Mouse (Mus musculus) urinary bladder, adult 18-20 months (tissue): ENCODE measurements around the gene Scamp4.
"Not testable (repeated sequence)": the region's sequence is repeated elsewhere in the genome, so short reads cannot be mapped to it uniquely, and the experiment has no call there.

Experiments used
- DNase-seq, 2 experiments: peaks; one replicate each; pipeline ENCODE4 v3.0.0; 2022; ENCODE audit warnings: low spot score in 2 of 2, mixed read lengths in 2 of 2

The Scamp4 gene

DNA sequence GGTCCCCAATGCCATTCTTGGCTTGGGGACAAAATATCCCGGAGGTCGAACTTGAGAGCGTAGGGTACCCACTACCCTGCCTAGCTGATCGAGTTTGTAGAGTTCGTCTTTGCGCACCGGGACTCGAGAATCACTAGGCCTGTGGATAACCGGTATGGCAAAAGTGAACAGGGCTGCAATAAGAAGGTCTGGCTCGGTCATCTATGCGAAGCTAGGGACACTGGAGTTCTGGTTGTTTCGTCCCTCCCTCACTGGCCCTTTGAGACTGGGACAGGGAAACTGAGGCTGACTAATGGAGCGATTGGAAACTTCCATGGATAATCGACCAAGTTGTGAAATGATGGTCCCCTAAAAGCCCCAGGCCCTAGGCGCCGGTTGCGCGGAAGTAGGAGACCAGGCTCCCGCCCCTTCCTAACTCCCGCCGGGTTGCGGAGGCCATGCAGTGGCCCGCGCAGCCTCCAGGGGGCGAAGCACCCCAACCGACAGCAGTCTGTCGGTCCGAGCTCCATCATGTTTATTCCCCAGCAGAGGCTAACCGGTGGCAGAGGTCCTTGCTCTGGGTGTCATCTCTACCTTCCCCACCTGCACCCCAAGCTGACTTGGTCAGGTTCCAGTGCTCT is 24.4 kb upstream of the Scamp4 start:
- peak; percentile 71 to 78 for DNase-seq

DNA sequence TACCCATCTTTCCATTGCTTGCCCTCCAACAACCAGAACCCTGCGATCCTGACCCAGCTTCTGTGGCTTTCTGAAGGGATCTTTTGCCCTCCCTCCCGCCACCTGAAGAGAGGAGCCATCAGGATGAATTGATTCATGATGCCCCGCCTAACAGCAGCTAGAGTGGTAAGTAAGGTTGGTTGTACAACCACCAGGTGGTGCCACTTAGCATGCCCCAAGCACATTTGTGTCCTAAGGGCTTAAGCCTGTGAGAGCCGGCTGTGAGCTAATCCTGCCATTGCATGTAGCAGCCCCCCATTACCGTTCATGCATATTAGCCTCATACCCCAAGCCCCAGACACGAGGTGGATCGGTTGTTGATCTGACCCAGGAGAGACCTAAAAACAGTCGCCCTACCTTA is 23.8 kb upstream of the Scamp4 start:
- no peak for DNase-seq

DNA sequence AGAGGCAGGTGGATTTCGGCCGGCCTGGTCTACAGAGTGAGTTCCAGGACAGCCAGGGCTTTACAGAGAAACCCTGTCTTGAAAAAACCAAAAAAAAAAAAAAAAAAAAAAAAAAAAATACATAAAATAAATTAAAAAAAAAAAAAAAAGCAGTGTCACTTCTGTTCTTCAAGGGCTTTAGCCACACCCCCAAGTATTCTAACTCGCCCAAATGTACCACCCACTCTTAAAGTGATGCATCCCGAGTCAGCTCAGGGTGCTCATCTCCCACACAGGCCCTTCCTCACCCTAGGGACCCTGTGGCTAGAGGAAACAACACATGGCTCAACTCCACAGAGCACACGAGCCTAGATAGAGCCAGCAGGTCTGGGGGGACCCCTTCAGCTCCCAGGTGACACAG is 19.6 kb upstream of the Scamp4 start:
- DNase-seq: no peak

DNA sequence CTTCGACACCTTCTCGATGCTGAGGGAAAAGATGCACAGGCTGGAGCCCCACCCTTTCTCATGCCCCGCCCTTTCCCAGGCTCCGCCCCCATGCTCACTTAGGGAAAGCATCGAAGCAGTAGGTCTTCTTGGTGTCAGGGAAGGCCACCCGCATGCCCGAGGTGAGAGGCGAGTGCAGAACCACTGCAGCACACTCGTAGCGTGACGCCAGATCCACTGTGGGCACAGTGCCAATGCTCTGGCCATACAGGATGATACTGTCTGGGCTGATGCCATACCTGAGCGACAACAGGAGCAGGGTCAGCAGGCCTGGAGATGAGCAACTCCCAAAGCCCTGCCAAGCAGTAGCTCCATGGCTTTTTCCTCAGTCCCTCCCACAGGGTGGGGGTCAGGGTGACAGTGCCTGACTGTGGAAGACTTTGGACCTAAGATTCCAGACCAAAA is 18.6 kb upstream of the Scamp4 start:
- DNase-seq: no peak

DNA sequence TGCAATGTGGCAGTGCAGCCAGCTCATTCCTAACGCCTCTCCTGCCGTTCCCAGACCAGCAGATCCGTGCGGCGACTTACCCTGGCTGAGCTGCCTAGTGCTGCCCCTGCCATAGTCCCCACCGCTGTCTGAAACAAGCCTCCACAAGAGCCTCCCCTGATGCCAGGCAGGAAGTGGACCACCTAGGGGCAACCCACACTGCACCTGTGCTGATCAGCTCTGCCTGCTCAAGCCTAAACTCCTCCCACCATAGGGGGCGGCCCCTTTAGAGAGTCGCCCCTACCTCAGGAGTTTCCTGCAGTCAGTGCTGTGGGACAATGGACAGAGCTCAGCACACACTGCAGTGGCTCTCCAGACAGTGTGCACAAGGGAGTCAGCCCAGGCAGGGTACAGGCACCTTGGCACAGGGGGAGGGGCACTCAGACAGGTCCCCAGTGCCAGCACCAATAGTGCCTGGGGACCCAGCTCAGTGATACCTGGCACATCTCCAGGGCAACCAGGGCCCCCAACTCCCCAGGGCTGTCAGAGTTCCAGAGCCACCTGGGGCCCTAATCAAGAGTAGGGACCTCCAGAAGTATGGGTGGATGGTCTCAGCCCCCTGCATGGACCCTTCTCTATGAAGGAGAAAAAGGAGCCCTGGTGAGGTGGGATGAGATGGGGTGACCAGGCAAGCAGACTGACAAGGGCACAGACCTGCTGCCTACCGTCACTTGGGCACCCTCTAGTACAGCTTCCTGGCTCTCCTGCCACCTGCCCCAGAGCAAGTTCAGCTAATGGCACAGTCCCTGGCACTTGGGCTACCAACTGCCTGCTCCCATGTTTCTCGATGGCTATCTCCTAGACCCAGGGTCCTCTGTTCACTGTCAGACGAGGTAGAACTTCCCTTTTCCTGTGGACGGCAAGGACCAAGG is 17.8 kb upstream of the Scamp4 start:
- DNase-seq: no peak

DNA sequence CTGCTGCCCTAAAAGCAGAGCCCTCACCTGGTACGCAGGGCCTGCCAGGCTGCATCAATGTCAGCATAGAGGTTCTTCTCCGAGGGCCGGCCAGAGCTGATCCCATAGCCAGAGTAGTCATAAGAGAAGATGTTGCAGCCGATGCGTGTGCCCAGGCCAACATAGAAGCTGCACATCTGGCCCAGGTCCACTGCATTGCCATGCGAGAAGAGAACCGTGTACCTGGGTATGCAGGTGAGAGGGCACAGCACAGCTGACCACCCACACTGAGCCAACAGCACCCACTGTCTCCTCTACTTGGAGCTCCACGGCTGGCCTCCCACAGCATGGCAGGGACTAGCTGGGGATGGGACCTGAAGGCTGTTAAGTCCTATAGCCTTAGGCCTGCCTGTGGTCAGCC is 17.1 kb upstream of the Scamp4 start:
- no peak for DNase-seq

DNA sequence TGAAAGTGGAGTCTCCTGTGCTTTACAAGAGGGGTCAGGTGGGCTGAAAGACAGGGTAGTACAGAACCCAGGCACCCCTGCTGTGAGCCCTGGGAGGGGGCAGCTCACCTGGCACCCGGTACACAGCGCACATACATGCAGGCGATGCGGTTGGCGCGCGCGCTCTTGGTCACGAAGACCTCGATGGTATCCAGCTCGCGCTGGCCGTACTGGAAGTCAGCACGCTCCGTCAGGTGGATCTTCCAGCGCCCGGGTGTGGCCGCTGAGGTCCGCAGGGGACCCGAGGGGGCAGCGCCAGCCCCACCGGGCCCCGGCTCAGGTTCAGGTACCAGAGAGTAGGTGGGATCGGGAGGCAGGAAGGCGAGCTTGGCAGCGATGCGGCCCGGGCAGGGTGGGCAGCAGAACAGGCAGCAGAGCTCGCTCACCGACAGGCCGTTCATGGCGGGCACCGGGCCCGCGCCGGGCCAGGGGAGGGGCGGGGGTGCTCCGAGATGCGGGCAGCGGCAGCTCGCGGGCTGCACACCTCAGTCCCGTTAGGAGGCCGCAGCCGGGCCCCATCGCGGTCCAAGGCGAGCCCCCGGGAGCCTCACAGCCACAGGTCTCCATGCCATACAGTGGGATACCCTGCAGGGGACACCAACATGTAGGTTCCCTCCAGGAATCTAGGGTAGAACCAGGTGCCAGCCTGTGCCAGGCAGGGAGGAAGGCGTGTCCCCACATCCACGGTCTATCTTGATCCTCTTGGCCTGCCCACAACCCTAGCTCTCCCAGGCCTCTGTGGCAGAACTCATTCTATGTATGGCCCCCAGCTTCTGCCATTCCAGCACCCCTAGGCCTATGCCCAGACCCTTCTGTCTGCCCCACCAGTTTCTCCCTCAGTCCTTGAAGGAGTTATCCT is 16.0 kb upstream of the Scamp4 start:
- no peak for DNase-seq

DNA sequence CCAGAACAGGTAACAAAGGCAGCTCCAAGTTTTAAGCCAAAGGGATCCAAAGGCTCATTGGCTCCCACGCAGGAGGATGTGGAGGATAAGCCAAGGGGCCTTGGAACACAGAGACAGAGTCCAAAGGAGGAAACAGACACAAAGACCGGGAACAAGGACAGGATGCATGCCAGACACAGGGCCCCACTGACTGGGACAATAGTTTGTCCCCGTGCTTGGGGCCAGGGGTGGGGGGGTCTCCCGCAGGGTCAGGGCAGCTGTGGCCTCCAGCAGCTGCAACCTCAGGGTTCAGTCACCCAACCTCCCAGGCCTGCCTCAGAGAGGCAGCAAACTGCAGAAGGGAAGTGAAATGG is 15.4 kb upstream of the Scamp4 start:
- no peak for DNase-seq

DNA sequence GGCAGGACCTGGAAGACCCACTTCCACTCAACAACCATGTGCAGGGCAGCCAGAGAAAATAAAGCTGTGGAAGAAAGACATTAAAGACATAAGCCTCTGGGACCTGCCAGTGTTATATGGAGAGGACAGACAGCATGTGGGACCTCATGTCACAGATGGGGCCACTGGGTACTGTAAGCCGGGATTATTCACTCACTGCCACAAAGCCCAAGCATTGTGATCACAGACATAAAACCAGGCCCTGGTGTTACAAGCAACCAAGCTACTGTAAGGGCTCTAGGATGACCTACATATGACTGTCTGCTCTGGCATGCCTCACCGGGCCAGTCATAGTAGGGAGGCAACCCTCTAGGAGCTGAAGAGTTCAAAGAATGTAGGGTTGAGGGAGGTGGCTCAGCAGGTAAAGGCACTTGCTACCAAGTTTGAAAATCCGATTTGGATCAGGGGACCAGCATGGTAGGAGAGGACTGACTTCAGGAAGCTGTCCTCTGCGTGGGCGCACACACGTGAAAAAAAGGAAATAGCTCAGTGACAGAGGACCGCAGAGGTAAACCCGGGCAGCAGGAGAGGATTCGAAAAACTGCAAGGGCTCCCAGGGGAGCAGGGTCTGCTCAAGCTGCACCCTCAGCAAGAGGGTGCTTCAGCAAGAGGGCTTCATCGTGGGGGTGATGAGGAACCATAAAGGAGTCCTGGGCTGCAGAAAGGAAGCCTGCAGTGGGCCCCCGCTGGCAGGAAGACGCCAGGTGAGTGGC is 13.4 kb upstream of the Scamp4 start:
- DNase-seq: no peak

DNA sequence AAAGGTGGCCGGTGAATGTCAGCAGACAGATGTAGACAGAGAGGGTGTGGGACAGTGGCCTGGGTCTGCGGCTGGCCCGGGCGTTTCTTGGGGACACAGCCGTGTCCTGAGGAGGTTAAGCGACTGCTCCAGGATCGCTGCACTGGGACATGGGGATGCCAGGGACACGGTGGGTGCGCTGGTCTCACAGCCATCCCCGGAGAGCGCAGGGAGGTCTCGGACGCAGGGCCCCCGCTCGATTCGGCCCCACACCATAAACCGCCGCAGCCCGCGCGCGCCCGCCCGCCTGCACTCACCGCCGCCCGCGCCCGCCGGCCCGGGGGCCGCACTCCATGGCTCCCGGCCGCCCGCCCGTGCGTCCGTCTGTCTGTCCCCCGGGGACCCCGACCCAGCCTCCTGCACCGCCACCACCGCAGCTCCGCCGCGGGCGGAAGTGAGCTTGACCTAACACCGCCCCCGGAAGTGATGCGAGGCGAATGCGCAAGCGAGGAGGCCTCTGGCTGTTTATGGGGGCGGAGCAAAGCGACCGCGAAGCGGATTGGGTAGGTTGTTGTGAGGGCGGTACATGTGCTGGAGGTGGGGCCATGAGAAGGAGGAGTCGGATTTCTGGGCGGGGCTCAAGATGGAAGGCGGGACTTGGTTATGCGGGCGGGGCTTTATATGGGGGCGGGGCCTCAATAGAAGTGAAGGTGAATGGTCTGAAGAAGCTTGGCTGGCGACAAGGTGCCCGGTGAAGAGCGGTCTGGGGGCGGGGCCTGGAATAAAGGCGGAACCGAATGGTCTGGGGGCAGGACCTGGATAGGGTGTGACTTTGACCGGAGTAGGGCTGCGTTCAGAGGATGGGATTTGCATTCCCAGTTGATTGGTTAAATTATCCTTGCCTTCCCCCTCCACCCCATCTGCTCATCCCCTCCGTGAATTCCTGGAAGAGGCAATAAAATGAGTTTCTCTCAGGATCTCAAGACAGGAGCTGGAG is 12.5 kb upstream of the Scamp4 start, which contains the start of gene Abhd17a:
TSS of gene Abhd17a (minus strand) at position 463 of the 976 bp plus-strand sequence.
- peak; percentile 84 to 94 for DNase-seq

DNA sequence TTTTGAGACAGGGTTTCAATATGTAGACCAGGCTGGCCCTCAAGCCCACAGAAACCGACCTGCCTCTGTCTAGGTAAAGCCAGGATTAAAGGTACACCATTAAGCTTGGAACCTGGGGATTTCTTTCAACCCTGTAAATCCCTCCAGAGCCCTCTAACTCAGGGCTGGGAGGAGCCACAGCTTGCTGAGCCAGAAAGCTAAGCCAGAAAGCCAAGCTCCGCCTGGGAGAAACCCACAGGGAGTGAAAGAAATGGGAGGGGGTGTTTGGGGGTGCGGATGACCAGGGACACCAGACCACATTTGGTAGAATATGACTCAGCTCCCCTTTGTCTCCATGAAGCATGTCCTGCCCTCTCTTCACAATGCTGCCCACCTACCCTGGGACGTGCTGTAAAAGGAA is 6.4 kb upstream of the Scamp4 start:
- no peak for DNase-seq

DNA sequence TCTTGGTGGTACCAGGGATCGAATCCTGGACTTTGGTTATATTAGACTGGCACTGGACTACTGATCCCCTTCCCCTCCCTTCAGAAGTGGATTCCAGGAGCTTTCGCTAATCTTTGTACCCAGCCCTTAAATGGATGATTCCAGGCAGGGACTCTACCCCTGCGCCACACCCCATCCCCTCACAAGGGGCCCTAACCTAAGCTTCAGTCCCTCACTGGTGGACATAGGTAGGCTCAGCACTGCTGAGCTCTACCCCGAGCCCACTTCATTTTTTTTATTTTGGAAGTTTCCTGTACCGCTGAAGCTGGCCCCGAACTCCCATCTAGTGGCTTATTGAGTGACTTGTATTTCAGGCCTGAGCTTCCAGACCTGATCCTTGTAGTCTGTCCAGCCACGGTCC is 692 bp downstream of the Scamp4 start:
- DNase-seq: no peak

DNA sequence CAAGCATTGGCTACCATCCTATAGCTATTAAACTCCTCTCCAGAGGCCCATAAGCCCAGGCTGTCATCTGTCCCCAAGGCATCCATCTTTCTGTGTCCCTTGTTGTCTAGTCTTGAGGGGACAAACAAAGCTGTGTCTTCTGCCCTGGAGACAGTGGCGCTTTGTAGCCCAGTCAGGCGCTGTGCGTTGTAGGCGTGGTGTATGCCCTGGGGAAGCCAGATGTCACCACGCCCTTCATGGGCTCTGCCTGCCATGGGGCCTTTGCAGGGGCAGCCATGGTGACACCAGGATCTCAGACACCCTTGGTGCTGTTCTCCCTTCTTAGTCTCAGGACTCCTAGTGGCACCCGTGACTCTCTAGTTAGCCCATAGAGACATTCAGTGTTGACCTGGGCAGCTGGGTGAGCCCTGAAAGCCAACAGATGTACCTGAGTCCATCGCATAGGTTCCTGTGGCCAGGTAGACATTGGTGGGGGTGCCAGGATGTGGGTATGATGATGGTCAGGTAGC is 1.4 kb downstream of the Scamp4 start:
- no peak for DNase-seq

DNA sequence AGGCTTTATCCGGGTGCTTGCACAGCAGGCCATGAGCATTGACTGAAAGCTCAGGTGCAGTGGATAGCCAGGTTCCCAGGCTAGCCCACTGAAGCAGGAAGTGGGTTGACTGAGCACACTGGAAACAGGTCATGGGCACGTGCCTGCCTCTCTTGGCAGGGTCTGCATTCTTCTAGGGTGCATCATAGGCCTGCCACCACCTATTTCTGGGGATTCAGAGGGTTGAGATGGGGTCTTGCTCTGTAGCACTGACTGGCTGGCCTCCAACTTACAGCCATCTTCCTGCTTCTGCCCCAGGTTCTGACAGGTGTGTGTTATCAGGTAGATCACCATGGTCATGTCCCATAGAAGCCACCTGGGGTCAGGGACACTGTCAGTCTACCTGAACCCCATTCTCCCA is 2.3 kb downstream of the Scamp4 start:
- DNase-seq: no peak

DNA sequence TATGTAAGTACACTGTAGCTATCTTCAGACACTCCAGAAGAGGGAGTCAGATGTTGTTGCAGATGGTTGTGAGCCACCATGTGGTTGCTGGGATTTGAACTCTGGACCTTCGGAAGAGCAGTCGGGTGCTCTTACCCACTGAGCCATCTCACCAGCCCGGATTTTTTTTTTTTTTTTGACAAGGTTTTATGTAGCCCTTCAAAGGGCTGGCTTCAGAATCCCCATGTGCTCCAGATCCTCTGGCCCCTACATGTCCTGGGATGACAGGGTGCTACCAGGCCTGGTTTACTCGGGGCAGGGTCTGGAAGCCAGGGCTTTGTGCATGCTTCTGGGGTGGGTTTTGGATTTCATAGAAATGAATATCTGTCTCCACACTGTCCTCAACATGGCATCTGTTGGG is 3.0 kb downstream of the Scamp4 start, which contains the start of gene Gm49322:
TSS of gene Gm49322 (plus strand) at position 301 of the 400 bp plus-strand sequence.
- not testable (repeated sequence) for DNase-seq

DNA sequence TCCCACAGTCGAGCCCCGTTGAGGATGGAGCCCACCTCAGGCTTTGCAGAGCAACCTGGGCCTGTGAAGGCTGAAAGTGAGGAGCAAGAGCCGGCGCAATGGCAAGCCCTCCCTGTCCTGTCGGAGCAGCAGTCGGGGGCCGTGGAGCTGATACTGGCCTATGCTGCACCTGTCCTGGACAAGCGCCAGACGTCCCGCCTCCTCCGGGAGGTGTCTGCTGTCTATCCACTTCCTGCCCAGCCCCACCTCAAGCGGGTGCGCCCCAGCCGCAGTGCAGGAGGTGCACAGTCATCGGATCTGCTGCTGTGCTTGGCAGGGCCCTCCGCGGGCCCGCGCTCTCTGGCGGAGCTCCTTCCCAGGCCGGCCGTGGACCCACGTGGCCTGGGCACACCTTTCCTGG is 3.6 kb downstream of the Scamp4 start:
- DNase-seq: no peak

DNA sequence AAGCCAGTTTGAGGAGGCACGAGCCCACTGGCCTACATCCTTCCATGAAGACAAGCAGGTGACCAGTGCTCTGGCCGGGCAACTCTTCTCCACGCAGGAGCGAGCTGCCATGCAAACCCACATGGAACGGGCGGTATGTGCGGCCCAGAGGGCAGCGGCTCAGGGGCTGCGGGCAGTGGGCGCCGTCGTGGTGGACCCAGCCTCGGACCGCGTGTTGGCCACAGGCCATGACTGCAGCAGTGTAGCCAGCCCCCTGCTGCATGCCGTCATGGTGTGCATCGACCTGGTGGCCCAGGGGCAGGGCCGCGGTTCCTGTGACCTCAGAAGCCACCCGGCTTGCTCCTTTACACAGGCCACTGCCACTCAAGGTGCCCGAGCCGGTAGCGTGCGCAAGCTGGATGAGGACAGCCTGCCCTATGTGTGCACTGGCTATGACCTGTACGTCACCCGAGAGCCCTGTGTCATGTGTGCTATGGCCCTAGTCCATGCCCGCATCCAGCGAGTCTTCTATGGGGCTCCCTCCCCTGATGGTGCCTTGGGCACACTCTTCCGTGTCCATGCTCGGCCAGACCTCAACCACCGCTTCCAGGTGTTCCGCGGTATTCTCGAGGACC is 4.2 kb downstream of the Scamp4 start:
- no peak for DNase-seq

DNA sequence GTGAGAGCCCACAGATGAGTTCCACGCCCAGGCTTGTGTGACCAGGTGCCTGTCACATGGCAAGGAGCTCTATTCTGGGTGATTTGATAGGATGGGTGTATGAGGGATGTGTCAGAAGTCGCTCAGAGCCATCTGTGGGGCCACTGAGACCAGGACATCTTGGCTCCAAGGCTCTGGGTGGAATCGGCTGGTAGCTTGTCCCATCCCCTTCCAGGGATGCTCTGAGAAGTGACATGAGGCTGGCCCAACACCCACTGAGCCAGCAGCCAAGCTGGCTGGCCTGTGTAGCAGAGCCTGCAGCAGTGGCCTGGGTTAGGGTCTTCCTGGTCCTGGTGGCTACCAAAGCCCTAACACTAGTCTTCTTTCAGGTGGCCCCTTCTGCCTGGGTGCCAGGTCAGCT is 5.8 kb downstream of the Scamp4 start:
- DNase-seq: no peak

DNA sequence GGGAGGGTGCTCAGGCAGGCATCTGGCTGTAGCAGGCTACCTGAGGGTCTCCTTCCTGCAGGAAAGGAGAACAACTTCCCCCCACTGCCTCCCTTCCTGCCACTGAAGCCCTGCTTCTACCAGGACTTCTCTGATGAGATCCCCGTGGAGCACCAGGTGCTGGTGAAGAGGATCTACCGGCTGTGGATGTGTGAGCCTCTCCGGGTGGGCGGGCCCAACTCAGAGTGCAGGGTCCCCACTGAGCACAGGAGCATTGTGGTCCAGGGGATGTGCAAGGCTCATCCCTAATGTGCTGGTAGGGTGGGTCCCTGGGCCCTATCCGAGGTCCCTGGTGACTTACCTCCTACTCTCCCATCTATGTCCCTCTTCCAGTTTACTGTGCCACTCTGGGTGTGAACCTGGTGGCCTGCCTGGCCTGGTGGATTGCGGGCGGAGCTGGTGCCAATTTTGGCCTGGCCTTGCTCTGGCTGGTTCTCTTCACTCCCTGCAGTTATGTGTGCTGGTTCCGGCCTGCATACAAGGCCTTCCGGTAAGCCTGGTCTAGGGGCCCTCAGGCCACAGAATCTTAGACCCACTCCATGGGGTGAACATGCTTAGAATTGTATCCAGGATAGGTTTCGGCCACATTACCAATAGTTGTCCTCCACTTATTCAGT is 6.7 kb downstream of the Scamp4 start:
- no peak for DNase-seq
